Mouse (Mus musculus): Measurements from ENCODE around the gene Ninj2. TPM values are rescaled to one million over a fixed set of nuclear protein-coding genes. Genes with fewer than 3 reads are reported as not detected.

Ninj2 gene
- polyA plus RNA-seq, 1 experiment from 2014 or later = not detected

DNA sequence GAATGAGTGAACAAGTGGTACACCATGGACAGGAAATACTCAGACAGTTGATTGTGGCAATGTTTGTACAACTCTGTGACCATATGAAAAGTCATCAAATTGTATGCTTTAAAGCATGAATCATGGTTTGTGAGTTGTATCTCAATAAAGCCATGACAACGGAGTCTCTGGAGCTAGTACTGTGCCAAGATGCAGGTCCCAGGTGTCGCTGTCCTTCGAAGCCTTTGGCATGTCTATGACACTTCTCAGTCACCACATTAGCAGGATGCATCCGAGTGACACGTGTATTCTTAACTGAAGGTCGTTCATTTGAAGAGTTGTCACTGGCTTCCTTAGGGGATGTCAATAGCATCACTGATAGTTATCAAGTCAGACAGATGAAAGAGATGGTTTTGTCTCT, 69.8 kb downstream of the Ninj2 start:
- H3K36me3 ChIP-seq (ENCODE audit: inconsistent target) = no peaks in the 10 kb centered on the region
- WGBS (ENCODE audit: missing documents) = 91% methylated on average over 6 of the region's 6 CpGs
- H3K27ac ChIP-seq = no peak overlapping the region
- no peaks in the 10 kb centered on the region for H3K79me2 ChIP-seq (ENCODE audit: inconsistent target)
- H3K4me3 ChIP-seq (ENCODE audit: inconsistent target) = no peak overlapping the region

DNA sequence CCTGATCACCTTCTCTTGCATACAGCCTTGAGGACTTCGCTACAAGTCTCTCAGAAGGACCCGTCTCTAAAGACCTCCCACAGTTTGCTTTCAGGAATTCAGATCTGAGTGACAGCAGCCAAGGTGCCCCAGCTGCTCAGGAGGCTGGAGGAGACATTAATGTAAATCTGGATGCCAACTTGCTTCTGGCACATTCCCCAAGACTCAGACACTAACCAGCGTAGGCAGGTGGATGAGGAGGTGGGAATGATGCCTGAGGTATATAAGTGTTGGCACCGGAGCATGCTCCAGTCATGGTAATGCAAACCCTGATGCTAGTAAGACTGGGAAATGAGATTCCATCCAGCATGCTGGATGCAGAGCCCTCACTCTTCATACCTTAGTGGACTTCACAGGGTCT, 71.6 kb downstream of the Ninj2 start:
- Histone ChIP-seq H3K36me3 (ENCODE audit: inconsistent target) (no peaks in the 10 kb centered on the region), H3K27ac (no peak overlapping the region), H3K4me3 (ENCODE audit: inconsistent target) (no peak overlapping the region), H3K79me2 (ENCODE audit: inconsistent target) (no peaks in the 10 kb centered on the region)
- WGBS (ENCODE audit: missing documents) = 98% methylated on average over 4 of the region's 4 CpGs

GRCm38 (mm10) chr6:120167574-120167973, 74.4 kb downstream of the Ninj2 start:
- no peak overlapping the region for H3K27ac ChIP-seq
- no peaks in the 10 kb centered on the region for H3K79me2 ChIP-seq (ENCODE audit: inconsistent target)
- no peaks in the 10 kb centered on the region for H3K36me3 ChIP-seq (ENCODE audit: inconsistent target)
- WGBS (ENCODE audit: missing documents) = 96% methylated on average over 4 of the region's 4 CpGs
- no peak overlapping the region for H3K4me3 ChIP-seq (ENCODE audit: inconsistent target)

DNA sequence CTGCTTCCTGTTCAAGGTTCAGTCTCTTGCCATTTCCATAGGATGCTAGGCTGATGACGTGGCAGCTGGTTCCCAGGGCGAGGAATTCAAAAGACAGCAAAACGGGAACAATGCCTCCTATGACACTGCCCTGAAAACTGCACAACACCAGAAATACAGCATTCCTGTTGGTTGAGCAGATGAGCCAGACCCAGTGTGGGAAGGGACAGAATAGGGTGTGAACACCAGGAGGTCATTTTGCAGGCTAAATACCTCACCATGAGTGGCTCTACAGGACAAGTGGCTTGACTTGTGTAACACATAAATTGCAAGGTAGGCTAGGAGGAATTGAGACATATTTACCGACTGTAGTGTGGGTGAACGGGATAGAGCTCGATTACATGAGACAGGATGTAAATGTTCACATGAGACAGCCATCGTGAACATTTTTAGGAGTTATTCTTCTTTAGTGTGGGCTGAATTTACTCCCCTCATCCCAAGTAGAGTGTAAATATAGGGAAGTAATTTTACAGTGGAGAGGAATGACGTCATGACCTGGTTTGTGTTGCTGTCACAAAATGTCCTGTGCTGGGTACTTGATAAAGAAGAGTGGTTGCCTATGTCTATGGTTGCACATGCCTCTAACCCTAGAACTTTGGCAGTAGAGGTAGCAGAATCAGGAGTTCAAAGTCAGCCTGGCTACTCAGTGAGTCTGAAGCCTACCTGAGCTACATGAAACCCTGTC, 79.3 kb downstream of the Ninj2 start:
- no peak overlapping the region for H3K4me3 ChIP-seq (ENCODE audit: inconsistent target)
- no peaks in the 10 kb centered on the region for H3K36me3 ChIP-seq (ENCODE audit: inconsistent target)
- 78% methylated on average over 8 of the region's 8 CpGs for WGBS (ENCODE audit: missing documents)
- H3K79me2 ChIP-seq (ENCODE audit: inconsistent target) = no peaks in the 10 kb centered on the region
- no peak overlapping the region for H3K27ac ChIP-seq

DNA sequence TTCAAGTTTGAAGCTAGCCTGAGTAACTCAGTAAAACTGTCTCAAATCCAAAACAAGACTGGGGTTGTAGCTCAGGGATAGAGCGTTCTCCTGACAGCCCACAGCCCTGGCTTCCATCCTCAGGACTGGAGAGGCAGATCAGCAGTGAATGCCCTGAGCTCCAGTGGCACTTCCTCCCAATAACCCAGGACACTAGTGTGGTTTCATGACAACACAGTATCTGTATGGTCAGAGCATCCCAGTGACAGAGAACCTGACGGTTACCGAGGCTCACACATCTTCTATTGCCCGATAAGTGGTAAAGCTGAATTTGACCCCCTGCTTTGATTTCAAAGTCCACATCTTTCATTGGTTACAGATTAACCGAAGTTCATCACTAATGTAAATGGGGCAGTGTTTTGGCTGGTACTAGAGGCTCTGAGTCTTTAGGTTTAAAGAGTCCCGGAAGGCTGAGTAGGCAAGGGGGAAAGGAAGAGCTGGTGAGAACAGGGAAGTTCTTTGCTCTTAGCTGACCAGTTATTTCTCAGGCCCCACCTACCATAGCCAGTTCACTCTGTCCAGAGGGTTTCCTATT, 81.0 kb downstream of the Ninj2 start:
- 60% methylated on average over 6 of the region's 6 CpGs for WGBS (ENCODE audit: missing documents)
- H3K27ac ChIP-seq = peak overlapping the region; percentile 80
- H3K36me3 ChIP-seq (ENCODE audit: inconsistent target) = no peaks in the 10 kb centered on the region
- no peaks in the 10 kb centered on the region for H3K79me2 ChIP-seq (ENCODE audit: inconsistent target)
- H3K4me3 ChIP-seq (ENCODE audit: inconsistent target) = no peak overlapping the region

DNA sequence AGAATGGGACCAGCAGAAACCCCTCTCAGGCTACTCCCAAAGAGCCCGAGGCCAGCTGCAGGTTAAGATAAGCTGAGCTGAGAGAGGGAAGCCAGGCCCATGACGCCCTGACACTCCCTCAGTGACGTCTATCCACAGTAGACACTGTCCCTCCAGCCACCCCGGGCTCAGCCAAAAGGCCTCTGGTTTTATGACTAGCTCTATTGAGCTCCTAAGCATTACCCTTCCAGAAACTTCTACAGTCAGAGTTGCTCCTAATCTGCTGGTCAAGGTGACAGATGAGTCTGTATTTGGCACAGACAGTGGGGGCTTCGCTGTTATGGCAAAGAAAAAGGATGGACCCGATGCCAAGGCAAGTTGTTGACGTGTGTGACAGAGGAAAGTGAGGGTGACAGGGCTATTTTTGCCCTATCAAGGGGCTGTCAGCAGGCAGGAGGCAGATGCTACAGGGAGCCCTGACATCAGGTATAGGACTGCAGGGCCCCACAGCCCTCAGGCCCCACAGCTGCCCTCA, 81.5 kb downstream of the Ninj2 start:
- Histone ChIP-seq H3K36me3 (ENCODE audit: inconsistent target) (no peaks in the 10 kb centered on the region), H3K4me3 (ENCODE audit: inconsistent target) (no peak overlapping the region), H3K27ac (peak overlapping the region; percentile 80), H3K79me2 (ENCODE audit: inconsistent target) (no peaks in the 10 kb centered on the region)
- 61% methylated on average over 7 of the region's 7 CpGs for WGBS (ENCODE audit: missing documents)

GRCm38 (mm10) chr6:120175650-120176049, 82.5 kb downstream of the Ninj2 start:
- Histone ChIP-seq H3K4me3 (ENCODE audit: inconsistent target) (no peak overlapping the region), H3K36me3 (ENCODE audit: inconsistent target) (no peaks in the 10 kb centered on the region), H3K27ac (no peak overlapping the region), H3K79me2 (ENCODE audit: inconsistent target) (no peaks in the 10 kb centered on the region)
- WGBS (ENCODE audit: missing documents) = 95% methylated on average over 4 of the region's 4 CpGs

GRCm38 (mm10) chr6:120179044-120179755, 86.0 kb downstream of the Ninj2 start:
- no peaks in the 10 kb centered on the region for H3K79me2 ChIP-seq (ENCODE audit: inconsistent target)
- peak overlapping the region; percentile 87 for H3K27ac ChIP-seq
- 53% methylated on average over 6 of the region's 6 CpGs for WGBS (ENCODE audit: missing documents)
- H3K4me3 ChIP-seq (ENCODE audit: inconsistent target) = no peak overlapping the region
- no peaks in the 10 kb centered on the region for H3K36me3 ChIP-seq (ENCODE audit: inconsistent target)

DNA sequence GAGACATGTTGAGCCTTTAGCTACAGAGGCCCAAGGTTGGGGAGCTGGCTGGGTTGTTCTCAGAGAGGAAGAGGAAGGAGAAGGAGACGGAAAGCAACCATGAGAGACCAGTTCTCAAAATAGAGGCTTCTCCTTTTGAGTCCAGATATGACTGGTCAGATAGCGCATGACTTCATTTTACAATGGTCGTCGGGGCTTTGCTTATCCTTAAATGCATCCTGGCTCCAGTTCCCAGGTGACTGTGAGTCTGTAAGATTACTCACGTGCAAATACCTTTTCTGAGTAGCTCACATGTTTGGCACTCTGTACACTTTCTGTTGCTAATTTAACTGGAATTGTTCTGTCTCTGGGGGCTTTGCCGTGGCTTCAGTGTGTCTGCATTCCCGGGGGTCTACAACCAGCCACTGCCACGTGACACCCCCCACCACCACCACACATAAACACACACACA, 86.6 kb downstream of the Ninj2 start:
- 40% methylated on average over 7 of the region's 8 CpGs for WGBS (ENCODE audit: missing documents)
- no peaks in the 10 kb centered on the region for H3K36me3 ChIP-seq (ENCODE audit: inconsistent target)
- H3K79me2 ChIP-seq (ENCODE audit: inconsistent target) = no peaks in the 10 kb centered on the region
- H3K27ac ChIP-seq = peak overlapping the region; percentile 87
- H3K4me3 ChIP-seq (ENCODE audit: inconsistent target) = no peak overlapping the region

DNA sequence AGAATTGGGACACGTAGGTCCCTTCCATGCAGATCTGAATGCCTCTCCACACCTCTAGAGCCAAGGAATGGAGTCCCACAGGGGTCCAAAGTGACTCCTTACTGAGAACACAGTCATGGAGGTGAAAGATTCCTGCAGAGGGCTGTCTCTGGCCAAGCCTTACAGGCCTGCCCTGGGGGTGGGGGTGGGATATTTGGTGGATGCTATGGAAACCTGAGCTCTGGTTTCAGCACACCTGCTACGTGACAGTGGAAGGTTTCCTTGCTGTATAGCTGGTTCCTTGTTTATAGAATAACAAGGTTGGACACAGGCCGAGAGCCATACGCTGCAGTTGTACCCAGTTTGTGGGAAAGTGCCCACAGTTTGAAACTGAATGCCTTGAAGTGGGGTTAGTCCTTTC, 87.3 kb downstream of the Ninj2 start:
- H3K79me2 ChIP-seq (ENCODE audit: inconsistent target) = no peaks in the 10 kb centered on the region
- WGBS (ENCODE audit: missing documents) = 100% methylated on average over 4 of the region's 4 CpGs
- peak overlapping the region; percentile 87 for H3K27ac ChIP-seq
- H3K36me3 ChIP-seq (ENCODE audit: inconsistent target) = no peaks in the 10 kb centered on the region
- H3K4me3 ChIP-seq (ENCODE audit: inconsistent target) = no peak overlapping the region

DNA sequence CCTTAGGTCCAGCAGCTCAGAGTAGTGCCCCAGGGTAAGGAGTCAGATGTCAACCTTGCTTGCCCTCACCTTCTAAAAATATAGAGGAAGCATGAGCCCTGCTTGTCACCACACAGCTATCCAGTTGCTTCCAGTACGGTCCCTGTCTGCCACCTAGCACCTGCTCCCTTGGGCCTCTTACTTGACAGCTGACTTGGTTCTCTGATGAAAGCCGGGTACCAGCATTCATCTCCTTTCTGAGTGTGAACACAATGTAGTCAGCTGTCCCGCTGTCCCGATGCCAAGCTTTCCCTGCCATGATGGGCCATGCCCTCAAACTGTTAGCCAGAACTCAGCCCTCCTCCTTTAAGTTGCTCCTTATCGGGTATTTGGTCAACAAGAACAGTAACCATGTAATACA, 89.0 kb downstream of the Ninj2 start:
- no peak overlapping the region for H3K27ac ChIP-seq
- no peaks in the 10 kb centered on the region for H3K79me2 ChIP-seq (ENCODE audit: inconsistent target)
- H3K4me3 ChIP-seq (ENCODE audit: inconsistent target) = no peak overlapping the region
- WGBS (ENCODE audit: missing documents) = 90% methylated on average over 5 of the region's 5 CpGs
- no peaks in the 10 kb centered on the region for H3K36me3 ChIP-seq (ENCODE audit: inconsistent target)

DNA sequence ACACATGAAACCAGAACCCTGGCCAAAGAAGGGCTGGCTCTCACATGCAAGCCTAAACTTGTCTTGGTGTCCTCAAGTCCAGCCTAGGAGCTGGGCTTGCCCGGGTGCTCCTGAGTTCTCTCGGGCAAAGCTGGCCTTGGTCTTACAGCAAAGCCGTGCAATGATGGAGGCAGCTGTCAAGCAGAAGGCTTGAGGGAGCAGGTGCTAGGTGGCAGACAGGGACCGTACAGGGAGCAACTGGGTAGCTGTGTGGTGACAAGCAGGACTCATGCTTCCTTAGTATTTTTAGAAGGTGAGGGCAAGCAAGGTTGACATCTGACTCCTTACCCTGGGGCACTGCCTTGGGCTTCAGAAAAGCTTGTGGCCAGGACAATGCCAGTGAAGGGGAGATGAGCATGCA, 90.6 kb downstream of the Ninj2 start:
- Histone ChIP-seq H3K4me3 (ENCODE audit: inconsistent target) (no peak overlapping the region), H3K27ac (no peak overlapping the region)

DNA sequence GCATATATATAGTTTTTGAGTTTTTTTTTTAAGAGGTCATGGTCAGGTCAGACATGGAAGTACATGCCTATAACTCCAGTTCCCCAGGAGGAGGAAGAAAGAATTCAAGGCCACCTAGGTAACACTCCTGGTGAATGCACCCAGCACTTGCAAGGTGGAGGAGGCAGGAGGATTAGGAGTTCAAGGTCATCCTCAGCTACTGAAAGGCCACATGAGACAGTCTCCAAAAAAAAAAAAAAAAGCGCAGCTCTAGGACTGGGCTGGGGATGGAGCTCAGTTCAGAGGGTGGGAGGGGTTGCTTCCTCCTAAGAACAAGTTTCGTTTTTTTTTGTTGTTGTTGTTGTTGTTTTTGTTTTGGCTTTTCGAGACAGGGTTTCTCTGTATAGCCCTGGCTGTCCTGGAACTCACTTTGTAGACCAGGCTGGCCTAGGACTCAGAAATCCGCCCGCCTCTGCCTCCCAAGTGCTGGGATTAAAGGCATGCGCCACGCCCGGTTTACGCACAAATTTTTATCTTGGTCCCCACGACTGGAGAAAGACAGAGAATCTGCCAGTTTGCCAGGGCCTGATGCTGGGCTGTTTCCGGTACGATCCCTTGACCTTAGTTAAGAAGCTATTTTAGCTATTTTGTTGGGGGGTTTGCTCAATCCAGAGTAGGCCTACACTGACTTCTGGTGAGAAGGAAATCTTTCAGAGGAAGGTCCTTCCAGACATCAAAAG, 92.0 kb downstream of the Ninj2 start:
- Histone ChIP-seq H3K79me2 (ENCODE audit: inconsistent target) (no peaks in the 10 kb centered on the region), H3K4me3 (ENCODE audit: inconsistent target) (no peak overlapping the region), H3K36me3 (ENCODE audit: inconsistent target) (no peaks in the 10 kb centered on the region), H3K27ac (no peak overlapping the region)
- 86% methylated on average over 11 of the region's 12 CpGs for WGBS (ENCODE audit: missing documents)

More for the DNA sequence above, 90.6 kb downstream of the Ninj2 start:
- whole genome bisulfite sequencing (ENCODE audit: missing documents) = 95% methylated on average over 4 of the region's 4 CpGs
- H3K36me3 ChIP-seq (ENCODE audit: inconsistent target) = no peaks in the 10 kb centered on the region
- H3K79me2 ChIP-seq (ENCODE audit: inconsistent target) = no peaks in the 10 kb centered on the region

DNA sequence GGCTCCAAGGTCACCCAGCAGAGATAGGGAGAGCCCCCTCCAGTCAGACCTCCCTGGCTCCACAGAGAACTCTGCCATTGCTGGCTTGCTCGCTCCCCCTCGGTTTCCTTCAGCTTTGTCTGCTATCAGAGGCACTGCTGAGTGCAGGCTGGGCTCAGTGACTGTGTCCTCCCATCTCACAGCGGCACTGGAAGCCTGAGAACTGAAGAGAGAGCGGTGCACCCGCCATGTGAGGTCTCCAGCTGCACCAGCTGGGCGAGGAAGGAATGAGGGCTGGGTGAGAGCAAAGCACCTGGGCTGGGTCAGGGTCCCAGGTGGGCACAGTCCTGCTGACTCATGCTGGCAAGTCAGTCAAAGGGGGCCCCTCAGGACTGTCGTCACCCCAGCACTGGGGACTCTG, 92.6 kb downstream of the Ninj2 start:
- Histone ChIP-seq H3K4me3 (ENCODE audit: inconsistent target) (no peak overlapping the region), H3K79me2 (ENCODE audit: inconsistent target) (no peaks in the 10 kb centered on the region), H3K36me3 (ENCODE audit: inconsistent target) (no peaks in the 10 kb centered on the region), H3K27ac (no peak overlapping the region)
- WGBS (ENCODE audit: missing documents) = 93% methylated on average over 7 of the region's 7 CpGs
